Mouse (Mus musculus) activated CD4-positive, CD25-positive, alpha-beta regulatory T cell, adult 4 months (primary cell): ENCODE data around the gene Scn3a. TPM values are rescaled to one million over a fixed set of nuclear protein-coding genes. Genes with fewer than 3 reads are reported as not detected.
"Not testable (repeated sequence)": the region's sequence is repeated elsewhere in the genome, so short reads cannot be mapped to it uniquely, and the experiment has no call there.

Source experiments
- ATAC-seq: one replicate; pipeline ENCODE4 v1.8.0; 2017
- polyA plus RNA-seq, 2 experiments: library from polyadenylated mRNA; unstranded; fragments of 100-300 nt; shearing (Covaris generic); gene quantifications; one replicate each; pipeline ENCODE4 v1.2.1; 2017

The Scn3a gene
- polyA plus RNA-seq, 2 experiments from 2014 or later, result 0.11 TPM; not detected in 1

DNA sequence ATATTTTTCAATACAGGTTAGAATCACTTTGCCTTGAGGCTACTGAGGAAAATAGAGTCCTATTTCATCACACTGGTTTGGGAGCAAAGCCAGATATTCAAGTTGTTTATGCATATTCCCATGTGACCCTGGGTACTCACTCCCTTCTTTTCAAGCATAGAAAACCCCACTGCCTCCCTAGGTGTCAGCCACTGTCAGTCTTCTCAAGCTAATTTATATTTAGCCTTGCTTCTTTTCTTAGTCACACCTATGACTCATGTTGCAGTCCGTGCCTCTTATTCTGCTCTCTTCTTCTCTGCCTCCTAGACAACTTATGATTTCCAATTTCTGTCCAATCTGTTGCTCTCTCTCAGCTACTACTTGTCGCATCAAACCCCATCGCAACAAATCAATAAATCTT lies 84.0 kb downstream of the Scn3a start:
- no peak for ATAC-seq

DNA sequence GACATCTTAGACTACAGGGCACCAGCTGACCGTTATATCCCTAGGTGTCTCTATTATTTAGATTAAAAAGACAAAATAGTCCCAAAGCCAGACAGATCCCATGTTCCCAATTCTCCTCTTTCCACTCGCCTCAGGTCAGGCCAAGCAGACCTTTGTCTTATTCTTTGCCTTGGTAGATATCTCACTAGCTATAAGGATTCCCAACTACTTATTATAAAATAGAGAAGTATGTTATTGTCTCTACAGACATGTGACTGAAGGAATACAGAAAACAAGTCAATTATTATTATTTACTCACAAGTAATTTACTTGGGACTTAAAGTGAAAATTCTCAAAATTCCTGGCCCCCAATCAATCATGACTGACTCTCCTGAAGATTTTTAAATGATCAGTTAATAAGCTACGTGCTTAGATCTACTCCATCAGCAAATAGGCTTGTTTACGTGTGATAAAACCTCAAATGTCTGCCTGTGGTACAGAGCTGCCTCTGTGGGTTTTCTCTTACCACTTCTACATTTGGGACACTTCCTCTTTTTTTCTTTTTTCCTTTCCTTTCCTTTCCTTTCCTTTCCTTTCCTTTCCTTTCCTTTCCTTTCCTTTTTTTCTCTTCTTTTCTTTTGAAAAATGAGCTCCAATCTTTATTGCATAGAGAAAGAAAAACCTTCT lies 86.3 kb downstream of the Scn3a start:
- no peak for ATAC-seq

GRCm38 (mm10) chr2:65471311-65471882 lies 96.0 kb downstream of the Scn3a start:
- no peak for ATAC-seq

- ATAC-seq, result no peak
Measured at GRCm38 (mm10) chr2:65465694-65466093, 101.7 kb downstream of the Scn3a start.

GRCm38 (mm10) chr2:65453763-65454162 lies 113.7 kb downstream of the Scn3a start:
- no peak for ATAC-seq

DNA sequence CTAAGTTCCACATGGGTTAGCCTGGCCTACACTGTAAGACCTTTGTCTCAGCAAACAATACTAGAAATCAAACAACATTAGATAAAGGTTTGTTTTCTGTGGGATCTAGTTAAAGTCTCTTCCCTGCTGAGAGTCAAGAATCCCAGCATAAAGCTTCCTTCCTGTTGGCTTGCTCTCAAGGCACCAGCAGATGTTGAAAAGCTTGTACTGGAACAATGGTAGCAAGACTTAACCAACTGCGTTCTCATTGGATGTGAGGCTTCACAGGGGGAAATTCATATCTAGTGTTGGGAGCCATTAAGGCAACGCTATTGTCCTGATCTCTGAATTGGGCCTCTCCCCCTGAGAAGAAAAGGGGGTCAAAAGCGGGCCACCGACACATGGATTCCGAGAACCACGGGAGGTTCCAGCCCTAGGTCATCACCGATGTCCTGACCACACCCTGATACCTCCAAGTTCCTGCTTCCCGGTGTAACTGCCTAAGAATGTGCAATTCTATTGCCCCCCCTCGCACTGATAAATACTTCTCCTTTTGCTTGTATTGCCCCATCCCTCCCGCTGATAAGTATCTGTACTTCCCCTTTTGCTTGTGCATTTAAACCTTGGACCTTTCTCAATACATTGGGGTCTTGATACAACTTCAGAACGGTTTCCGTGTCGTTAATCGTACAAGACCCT lies 115.9 kb downstream of the Scn3a start:
- ATAC-seq, result not testable (repeated sequence)

DNA sequence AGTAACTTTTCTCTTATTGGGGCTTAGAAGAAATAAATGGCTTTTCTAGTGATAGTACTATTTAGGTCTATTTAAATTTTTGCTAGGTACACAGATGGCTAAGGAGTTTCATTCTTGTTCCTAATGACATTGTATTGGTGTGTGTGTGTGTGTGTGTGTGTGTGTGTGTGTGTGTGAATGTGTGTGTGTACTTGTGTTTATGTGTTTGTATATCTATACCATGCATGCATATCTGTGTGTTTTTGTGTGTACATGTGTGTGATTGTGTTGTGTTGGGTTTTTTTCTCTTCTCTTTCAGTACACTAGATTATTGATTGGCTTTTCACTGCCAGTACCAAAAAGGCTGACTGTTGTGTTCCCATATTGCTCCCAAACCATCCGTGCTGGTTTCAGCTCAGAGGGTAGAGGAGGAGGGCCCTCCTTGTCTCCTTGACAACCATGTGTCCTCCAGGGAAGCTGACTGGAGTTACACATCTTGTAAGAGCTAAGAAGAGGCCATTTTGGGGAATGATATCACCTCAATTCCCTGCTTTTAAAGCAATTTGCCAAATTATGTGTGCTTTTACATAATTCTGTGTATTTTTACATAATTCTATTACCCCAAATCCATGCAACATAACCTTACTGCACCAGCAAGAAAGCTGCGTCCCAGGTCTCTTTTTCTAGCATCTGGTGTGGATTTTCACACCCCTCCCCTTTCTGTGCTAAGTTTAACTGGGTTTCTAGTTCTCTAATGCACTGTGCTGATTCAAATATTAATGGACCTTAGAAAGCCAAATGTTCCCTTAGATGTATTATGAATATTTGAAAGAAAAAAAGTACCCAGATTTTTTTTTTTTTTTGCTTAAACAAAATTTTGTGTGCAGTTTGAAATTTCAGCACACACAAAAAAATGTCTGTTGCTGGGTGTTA lies 116.7 kb downstream of the Scn3a start:
- ATAC-seq, result no peak

- no peak for ATAC-seq
Measured at GRCm38 (mm10) chr2:65449126-65449828, 118.2 kb downstream of the Scn3a start.

DNA sequence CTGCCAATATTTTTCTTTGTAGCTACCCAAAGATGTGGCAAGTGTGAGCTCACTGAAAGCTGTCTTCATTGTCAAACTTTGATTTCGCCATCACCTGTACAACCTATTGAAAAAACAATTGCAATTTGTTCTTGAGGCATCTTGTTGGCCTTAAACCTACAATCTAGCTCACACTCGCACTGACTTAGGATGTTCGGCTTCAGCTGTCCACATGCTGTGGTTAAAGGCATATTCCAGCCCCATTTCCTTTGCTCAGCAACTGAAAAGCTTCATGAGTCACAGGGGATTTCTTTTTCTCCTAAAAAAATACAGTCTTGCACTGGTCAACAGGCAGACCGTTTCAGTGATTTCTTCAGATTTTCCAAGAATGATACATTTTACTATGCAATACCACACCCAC lies 124.3 kb downstream of the Scn3a start:
- no peak for ATAC-seq

DNA sequence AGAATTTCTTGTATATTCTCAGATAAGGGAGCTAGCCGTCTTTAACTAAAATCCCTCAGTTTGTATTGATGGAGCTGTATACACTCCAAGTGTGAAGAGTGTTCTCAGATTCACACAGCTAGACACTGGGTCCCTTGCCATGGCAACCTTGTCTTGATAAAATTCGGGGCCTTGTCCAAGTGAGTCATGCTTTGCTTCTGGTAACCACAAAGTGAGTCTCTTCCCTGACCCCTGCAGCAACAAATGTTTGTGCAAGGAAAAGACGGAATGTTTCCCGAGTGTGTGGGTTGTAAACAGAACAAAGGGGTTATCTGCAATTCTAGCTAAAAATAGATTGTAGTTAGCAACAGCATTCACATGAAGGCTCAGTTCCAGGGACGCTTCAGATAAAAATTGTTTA lies 125.9 kb downstream of the Scn3a start:
- ATAC-seq, result no peak

DNA sequence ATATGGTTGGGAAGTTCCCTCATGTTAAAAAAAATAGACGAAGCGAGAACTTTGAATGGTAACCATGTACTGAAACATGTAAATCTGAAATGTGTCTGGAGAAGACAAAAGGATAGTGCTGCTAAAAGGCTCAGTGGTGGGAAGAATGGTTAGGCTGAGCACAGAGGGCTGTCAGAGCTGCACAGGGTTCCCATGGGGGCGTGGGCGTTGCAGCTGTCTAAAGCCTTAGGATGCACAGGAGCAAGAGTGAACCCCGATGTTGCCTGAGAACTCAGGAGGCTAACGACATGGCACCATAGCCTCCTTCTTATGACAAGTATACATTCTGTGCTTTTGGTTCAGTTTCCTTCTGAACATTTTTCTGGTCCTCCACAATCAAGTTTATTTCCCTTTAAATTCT lies 126.3 kb downstream of the Scn3a start:
- ATAC-seq, result no peak

DNA sequence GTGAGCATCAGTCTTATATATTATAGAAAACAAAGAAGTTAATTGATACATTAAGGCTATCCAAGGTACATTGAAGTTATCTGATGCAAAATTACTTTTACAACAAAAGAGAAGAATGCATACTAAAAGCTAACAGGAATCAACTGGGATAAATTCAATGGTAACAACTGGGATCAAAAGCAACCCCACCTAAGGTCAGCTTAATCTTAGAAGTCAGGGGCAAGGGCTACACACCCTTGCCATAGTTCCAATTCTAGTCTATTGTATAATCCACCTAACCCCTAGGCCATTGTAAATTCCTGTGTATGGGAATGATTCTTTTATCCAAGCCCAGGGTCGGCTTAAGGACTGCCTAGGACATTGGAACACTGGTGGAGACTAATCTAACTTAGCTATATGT lies 130.5 kb downstream of the Scn3a start:
- ATAC-seq, result no peak

- no peak for ATAC-seq
Measured at GRCm38 (mm10) chr2:65423501-65423900, 143.9 kb downstream of the Scn3a start.

GRCm38 (mm10) chr2:65421259-65422255 lies 145.9 kb downstream of the Scn3a start:
- no peak for ATAC-seq

- no peak for ATAC-seq
Measured at GRCm38 (mm10) chr2:65418608-65419007, 148.8 kb downstream of the Scn3a start.

GRCm38 (mm10) chr2:65416535-65416934 lies 150.9 kb downstream of the Scn3a start:
- no peak for ATAC-seq

GRCm38 (mm10) chr2:65415294-65415693 lies 152.1 kb downstream of the Scn3a start:
- ATAC-seq, result no peak

GRCm38 (mm10) chr2:65414806-65415281 lies 152.6 kb downstream of the Scn3a start:
- no peak for ATAC-seq

DNA sequence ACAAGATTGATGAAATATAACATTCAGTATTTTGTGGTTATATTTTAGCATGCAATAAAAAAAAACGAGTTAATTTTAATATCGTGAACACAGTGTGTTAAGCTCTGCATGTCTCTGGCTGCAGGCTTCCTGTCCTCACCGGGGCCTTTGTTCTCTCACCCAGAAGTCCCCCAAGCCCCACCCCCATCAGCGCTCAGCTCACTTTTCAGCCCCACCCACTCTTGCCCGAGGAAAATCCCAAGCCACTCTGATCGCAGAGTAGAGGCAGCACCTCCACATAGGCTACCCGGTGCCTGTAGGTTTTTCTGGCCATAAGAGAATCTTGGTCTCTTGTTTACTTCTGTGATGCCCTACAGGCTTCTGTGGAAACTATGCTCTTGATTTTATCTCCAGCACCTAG lies 153.2 kb downstream of the Scn3a start:
- ATAC-seq, result peak; percentile 85

DNA sequence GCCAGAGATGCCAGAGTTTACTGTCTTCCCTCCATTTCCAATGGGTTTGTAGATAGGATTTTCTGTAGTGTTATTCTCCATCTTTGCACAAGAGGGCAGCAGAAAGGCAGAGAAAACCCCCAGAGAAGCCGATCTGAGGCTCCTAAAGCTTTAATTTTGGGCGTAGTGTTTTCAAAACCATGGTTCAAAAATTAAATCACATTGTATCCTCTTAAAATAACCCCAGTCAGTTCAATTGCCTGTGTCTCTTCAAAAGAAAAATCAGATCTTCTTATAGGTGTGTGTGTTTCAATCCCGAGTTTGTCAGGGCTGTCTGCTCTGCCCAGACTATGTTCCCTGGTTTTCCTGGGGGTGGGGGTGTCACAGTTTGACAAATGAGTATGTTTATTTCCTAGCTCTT lies 153.7 kb downstream of the Scn3a start:
- ATAC-seq, result peak; percentile 58
